Mouse (Mus musculus): Measurements from ENCODE around the gene 9430015G10Rik. TPM values are rescaled to one million over a fixed set of nuclear protein-coding genes. Genes with fewer than 3 reads are reported as not detected.

The 9430015G10Rik gene
- 31.5 and 38.4 TPM in 2 replicates for polyA plus RNA-seq (2012; rRNA removed)

DNA sequence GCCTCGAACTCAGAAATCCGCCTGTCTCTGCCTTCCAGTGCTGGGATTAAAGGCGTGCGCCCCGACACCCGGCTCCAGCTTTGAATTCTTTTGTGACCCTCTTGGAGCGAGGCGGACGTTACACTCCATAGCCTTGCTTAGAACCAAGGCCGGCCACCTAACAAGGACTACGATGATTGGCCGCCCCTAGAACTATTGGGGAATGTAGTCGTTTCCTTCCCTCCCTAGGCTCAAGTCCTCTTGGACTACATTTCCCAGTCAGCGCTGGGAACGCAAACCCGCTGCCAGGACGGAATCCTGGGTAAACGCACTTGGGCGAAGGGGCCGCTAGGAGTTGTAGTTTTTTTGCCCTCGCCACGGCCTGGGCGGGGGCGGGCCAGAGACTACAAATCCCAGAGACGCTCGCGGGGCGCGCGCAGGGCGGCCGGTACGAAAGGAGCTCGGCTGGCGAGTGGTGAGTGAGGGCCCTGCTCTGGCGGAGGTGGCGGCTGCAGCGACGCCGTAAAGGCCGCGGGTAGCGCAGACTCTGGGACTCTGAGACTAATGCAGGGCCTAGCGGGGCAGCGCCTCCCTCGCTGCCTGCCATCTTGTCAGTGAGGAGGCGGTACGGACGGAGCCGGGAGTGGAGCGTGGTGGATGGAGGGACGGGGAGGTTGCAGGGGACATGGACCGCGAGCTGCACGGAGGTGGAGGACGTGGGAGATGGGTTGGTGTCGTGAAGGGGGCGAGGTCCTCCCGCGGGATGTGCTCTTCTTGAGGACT is at the start of gene 9430015G10Rik:
Gene 9430015G10Rik, plus strand, starts transcription at position 413 of the 762 bp plus-strand sequence.
- Histone ChIP-seq H3K27ac (ENCODE audit: insufficient read depth, low read length) (peak within 1 kb of the TSS; percentile 72), H3K4me3 (ENCODE audit: extremely low read depth, insufficient read depth, insufficient read length) (peak within 1 kb of the TSS; percentile 84), H3K36me3 (ENCODE audit: control insufficient read depth, insufficient read depth, low read length) (no peaks in the 10 kb centered on the region), H3K4me1 (ENCODE audit: control insufficient read depth, insufficient read depth, insufficient read length) (peaks cover 2% of the 10 kb centered on the region; the same call in 1 of the 2 replicates), H3K27me3 (ENCODE audit: control insufficient read depth, insufficient read depth, low read length) (no peaks in the 10 kb centered on the region)
- TF ChIP-seq CTCF (IDR thresholded peaks at IDR 0.05; ENCODE audit: extremely low read depth, insufficient read depth, insufficient read length, insufficient replicate concordance), result no peak
- TF ChIP-seq POLR2A (IDR thresholded peaks at IDR 0.05; ENCODE audit: low read depth, low read length), result peak; percentile 44
- peak; percentile 96 to 97 for DNase-seq (ENCODE audit: low read depth in 1 of 2, low spot score in 2 of 2)
- WGBS, result under 1% methylated on average over 60 of the region's 60 CpGs

DNA sequence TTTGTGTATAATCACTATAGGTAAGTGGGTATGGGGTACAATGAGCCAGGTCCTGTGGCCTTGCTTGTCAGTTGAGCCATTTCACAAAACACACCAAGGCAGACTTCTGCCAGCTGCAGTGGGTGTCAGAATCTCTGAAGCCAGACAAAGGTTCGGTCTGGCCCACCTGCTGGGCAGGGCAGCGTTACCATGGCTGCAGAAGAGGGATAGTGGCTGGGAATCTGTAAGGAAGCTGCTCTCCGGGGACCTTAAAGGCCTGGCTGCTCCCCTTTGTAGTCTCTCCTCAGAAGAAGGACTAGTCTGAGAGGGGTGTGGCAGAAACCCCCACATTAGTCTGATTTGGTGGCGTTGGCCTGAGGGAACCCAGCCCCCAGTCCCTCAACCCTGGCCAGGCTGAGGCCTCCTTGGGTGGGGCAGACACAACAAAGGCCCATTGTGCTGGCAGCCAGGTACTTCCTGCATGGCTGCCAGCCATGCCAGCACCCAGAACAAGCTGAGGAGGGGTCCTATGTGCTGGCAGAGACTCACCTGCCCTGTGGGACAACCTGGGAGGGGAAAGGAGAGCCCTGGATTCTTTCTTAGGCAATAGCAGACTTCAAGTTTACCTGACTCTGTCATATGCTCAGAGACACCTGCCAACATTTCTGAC is 45.8 kb upstream of the 9430015G10Rik start:
- DNase-seq (ENCODE audit: low read depth in 1 of 2, low spot score in 2 of 2), result no peak
- TF ChIP-seq CTCF (IDR thresholded peaks at IDR 0.05; ENCODE audit: extremely low read depth, insufficient read depth, insufficient read length, insufficient replicate concordance) (no peak), POLR2A (IDR thresholded peaks at IDR 0.05; ENCODE audit: low read depth, low read length) (no peak)
- no peaks in the 10 kb centered on the region for H3K36me3 ChIP-seq (ENCODE audit: control insufficient read depth, insufficient read depth, low read length)
- 77% methylated on average over 4 of the region's 4 CpGs for WGBS
- H3K4me1 ChIP-seq (ENCODE audit: control insufficient read depth, insufficient read depth, insufficient read length), result peaks cover 13% of the 10 kb centered on the region; the same call in 1 of the 2 replicates
- H3K27ac ChIP-seq (ENCODE audit: insufficient read depth, low read length), result no peak overlapping the region
- H3K4me3 ChIP-seq (ENCODE audit: extremely low read depth, insufficient read depth, insufficient read length), result no peak overlapping the region
- H3K27me3 ChIP-seq (ENCODE audit: control insufficient read depth, insufficient read depth, low read length), result no peaks in the 10 kb centered on the region

GRCm38 (mm10) chr4:156064510-156064897 is 45.3 kb upstream of the 9430015G10Rik start:
- H3K4me1 ChIP-seq (ENCODE audit: control insufficient read depth, insufficient read depth, insufficient read length), result peaks cover 13% of the 10 kb centered on the region; the same call in 1 of the 2 replicates
- H3K27ac ChIP-seq (ENCODE audit: insufficient read depth, low read length), result no peak overlapping the region
- H3K4me3 ChIP-seq (ENCODE audit: extremely low read depth, insufficient read depth, insufficient read length), result no peak overlapping the region
- DNase-seq (ENCODE audit: low read depth in 1 of 2, low spot score in 2 of 2), result no peak
- no peaks in the 10 kb centered on the region for H3K36me3 ChIP-seq (ENCODE audit: control insufficient read depth, insufficient read depth, low read length)
- no peaks in the 10 kb centered on the region for H3K27me3 ChIP-seq (ENCODE audit: control insufficient read depth, insufficient read depth, low read length)
- no peak for TF ChIP-seq CTCF (IDR thresholded peaks at IDR 0.05; ENCODE audit: extremely low read depth, insufficient read depth, insufficient read length, insufficient replicate concordance)
- no peak for TF ChIP-seq POLR2A (IDR thresholded peaks at IDR 0.05; ENCODE audit: low read depth, low read length)
- 89% methylated on average over 9 of the region's 9 CpGs for WGBS

GRCm38 (mm10) chr4:156065156-156065894 is 44.5 kb upstream of the 9430015G10Rik start:
- Histone ChIP-seq H3K4me1 (ENCODE audit: control insufficient read depth, insufficient read depth, insufficient read length) (peaks cover 18% of the 10 kb centered on the region; the same call in 1 of the 2 replicates), H3K27me3 (ENCODE audit: control insufficient read depth, insufficient read depth, low read length) (no peaks in the 10 kb centered on the region), H3K27ac (ENCODE audit: insufficient read depth, low read length) (no peak overlapping the region), H3K36me3 (ENCODE audit: control insufficient read depth, insufficient read depth, low read length) (no peaks in the 10 kb centered on the region), H3K4me3 (ENCODE audit: extremely low read depth, insufficient read depth, insufficient read length) (no peak overlapping the region)
- 90% methylated on average over 10 of the region's 10 CpGs for WGBS
- no peak for DNase-seq (ENCODE audit: low read depth in 1 of 2, low spot score in 2 of 2)
- TF ChIP-seq POLR2A (IDR thresholded peaks at IDR 0.05; ENCODE audit: low read depth, low read length) (no peak), CTCF (IDR thresholded peaks at IDR 0.05; ENCODE audit: extremely low read depth, insufficient read depth, insufficient read length, insufficient replicate concordance) (no peak)

DNA sequence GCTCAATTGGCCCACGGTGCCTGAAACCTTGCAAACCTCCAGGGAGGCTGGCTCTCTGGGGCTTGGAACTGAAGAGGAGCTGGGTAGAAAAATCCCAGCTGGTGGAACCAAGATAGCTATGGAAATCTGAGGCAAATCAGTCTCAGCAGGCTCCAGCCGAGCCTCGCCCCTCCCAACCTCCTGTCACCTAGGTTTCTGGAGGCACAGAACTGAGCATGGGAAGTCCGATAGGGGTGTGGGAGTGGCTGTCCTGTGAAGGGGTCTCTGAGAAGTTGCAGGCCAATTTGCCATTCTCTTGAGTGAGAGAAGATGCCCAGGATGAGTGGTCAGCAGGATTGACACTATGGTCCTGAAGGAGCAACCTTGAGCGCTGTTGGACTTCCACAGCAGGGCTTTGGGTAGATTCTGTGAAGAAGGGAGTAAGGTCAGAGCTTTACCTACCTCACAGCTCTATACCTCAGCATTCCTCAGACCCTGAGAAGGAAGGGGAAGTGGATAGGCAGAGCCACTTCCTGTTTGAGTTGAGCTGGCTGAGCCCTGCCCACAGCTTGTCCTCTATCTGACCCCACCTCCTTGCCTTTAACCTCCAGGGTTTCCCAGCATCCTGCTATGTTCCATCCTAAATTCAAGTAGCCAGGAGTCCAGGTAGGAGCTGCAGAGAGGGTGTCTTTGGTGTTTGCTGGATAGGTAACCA is 42.4 kb upstream of the 9430015G10Rik start:
- WGBS, result 68% methylated on average over 5 of the region's 5 CpGs

GRCm38 (mm10) chr4:156069701-156070100 is 40.1 kb upstream of the 9430015G10Rik start:
- H3K27ac ChIP-seq (ENCODE audit: insufficient read depth, low read length), result no peak overlapping the region
- H3K4me1 ChIP-seq (ENCODE audit: control insufficient read depth, insufficient read depth, insufficient read length), result peaks cover 24% of the 10 kb centered on the region; the same call in 1 of the 2 replicates
- H3K27me3 ChIP-seq (ENCODE audit: control insufficient read depth, insufficient read depth, low read length), result no peaks in the 10 kb centered on the region
- WGBS, result 89% methylated on average over 8 of the region's 8 CpGs
- no peak for DNase-seq (ENCODE audit: low read depth in 1 of 2, low spot score in 2 of 2)
- no peak overlapping the region for H3K4me3 ChIP-seq (ENCODE audit: extremely low read depth, insufficient read depth, insufficient read length)
- no peak for TF ChIP-seq CTCF (IDR thresholded peaks at IDR 0.05; ENCODE audit: extremely low read depth, insufficient read depth, insufficient read length, insufficient replicate concordance)
- no peak for TF ChIP-seq POLR2A (IDR thresholded peaks at IDR 0.05; ENCODE audit: low read depth, low read length)
- H3K36me3 ChIP-seq (ENCODE audit: control insufficient read depth, insufficient read depth, low read length), result no peaks in the 10 kb centered on the region

More for the DNA sequence above, 42.4 kb upstream of the 9430015G10Rik start:
- no peak for DNase-seq (ENCODE audit: low read depth in 1 of 2, low spot score in 2 of 2)
- no peaks in the 10 kb centered on the region for H3K36me3 ChIP-seq (ENCODE audit: control insufficient read depth, insufficient read depth, low read length)
- TF ChIP-seq POLR2A (IDR thresholded peaks at IDR 0.05; ENCODE audit: low read depth, low read length), result no peak
- no peak for TF ChIP-seq CTCF (IDR thresholded peaks at IDR 0.05; ENCODE audit: extremely low read depth, insufficient read depth, insufficient read length, insufficient replicate concordance)
- H3K4me1 ChIP-seq (ENCODE audit: control insufficient read depth, insufficient read depth, insufficient read length), result peaks cover 24% of the 10 kb centered on the region; the same call in 1 of the 2 replicates
- no peaks in the 10 kb centered on the region for H3K27me3 ChIP-seq (ENCODE audit: control insufficient read depth, insufficient read depth, low read length)
- peak overlapping the region; percentile 40 for H3K27ac ChIP-seq (ENCODE audit: insufficient read depth, low read length)
- H3K4me3 ChIP-seq (ENCODE audit: extremely low read depth, insufficient read depth, insufficient read length), result no peak overlapping the region

Measured in spleen, adult 2 months (tissue).